Mouse (Mus musculus) cerebellum, adult 9-11 months (tissue): ENCODE results near the gene Psmb5.
"Not testable (repeated sequence)": the region's sequence is repeated elsewhere in the genome, so short reads cannot be mapped to it uniquely, and the experiment has no call there.

Experiments
- DNase-seq: peaks from one replicate; pipeline ENCODE4 v3.0.0; 2022

Psmb5 gene

DNA sequence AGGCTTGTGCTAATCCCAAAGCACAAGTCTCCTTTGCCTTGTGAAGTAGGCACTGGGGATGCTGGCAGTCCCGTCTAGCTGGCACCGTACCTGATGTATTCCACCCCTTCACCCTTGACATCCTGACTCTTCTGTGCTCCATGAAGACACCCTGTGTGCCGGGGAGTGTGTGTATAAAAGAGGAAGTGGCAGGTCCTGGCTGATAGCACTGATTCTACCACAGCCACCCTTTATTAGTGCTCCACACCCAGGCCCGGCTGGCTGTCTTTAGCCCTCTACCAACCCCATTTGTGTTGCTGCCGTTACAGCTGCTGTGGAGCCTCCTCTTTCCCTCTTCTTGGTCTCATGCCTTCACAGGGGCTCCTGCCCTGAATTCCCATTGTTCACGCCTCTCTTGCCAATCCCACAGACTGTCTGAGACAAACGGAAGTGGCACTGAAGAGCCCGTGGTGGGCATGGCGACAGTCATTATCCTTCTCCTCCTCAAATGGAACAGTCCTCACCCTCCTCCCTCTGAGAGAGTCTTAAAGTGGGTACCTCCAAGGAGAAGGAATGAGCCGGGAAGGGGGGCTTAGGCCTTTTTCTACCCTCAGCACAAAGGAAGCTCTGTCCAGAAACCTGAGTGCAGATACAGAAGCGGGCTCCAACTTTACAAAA lies 12.9 kb upstream of the Psmb5 start:
- DNase-seq: no peak

DNA sequence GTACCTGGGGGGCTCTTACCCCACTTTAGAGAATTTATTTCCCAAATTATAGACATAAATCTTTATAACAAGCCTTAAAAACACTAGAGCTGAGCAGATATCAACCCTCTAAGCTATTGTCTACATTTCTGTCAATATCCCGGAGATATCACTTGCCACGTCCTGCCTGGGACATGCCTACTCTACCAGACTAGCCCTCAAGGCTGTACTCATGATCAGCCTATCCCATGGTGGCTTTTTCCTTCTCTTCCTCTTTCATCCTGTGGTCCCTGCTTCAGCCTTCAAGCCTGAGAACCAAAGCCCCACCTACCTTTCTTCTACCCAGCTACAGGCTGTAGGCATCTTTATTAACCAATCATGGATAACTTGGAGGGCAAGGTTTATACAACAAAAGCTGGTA lies 12.0 kb upstream of the Psmb5 start:
- DNase-seq: no peak

DNA sequence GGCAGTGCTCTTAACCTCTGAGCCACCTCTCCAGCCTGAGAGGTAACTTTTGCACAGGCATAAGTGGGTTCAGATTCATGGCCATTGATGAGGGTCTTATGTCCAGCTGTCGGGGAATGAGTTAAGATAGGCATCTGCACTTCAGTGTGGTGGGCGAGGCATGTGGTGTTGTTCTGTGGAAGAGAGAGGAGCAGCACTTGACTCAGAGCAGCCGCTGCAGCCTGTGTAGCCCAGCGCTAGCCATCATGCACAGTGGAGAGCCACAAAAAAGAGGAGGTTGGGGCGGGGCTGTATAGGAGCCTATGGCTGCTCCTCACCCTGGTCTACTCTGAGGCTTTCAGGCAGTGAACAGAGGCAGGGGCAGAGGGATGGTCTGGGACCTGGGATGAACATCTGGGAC lies 10.3 kb upstream of the Psmb5 start:
- DNase-seq: no peak

DNA sequence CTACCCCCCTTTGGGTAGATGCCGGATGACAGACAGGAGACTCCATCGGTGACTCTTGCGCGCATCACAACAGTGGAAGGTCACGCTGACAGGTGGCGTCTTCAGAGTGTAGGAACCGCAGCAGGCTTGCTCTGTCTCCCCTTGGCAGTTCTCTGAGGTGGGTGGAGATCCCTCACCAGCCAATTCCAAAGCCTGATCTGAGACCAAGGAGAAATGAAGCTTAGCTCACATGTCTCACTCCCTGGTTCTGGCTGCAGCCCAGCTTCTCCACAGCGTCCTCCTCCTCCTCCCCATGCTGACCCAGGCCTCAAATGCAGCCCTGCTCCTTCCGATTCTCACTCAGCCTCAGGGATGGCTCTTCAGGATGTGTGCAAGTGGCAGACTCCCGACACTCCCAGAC lies 7.2 kb upstream of the Psmb5 start:
- DNase-seq: no peak

DNA sequence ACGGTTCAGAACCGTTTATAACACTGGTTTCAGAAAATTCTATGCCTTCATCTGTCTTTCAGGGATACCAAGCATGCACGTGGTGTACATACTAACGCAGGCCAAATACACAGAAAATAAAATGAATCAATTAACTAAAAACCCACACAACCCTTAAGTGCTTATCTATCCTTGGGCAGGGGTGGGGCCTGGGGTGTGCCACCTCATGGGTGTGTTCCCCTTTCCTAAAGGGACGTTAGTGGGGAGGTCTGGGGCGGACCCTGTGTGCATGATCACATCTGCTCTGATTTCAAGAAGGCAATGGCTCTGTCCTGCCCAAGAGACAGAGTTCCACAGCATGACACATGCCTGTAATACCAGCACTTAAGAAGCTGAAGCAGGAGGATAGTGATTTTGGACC lies 5.5 kb upstream of the Psmb5 start:
- no peak for DNase-seq

DNA sequence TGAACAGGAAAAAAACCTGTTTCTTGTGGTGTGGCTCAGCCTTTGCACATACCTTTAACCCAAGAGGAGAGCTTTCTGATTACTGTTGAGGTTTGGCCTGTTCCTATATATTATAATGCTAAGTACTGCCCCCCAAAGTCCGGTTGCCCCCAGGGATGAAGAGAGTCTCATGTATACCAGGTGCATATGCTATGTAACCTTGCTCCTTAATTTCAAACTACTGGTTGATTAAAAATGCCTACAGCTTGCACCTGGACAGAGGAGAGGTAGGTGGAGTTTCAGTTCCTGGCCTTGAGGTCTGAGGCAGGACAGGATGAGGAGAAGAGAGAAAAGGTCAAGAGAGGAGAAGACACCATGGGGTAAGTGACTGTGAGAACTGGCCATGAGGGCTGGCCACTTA lies 3.3 kb upstream of the Psmb5 start, which contains the start of gene Psmb11:
TSS of gene Psmb11 (plus strand) at position 301 of the 400 bp plus-strand sequence.
- no peak for DNase-seq

DNA sequence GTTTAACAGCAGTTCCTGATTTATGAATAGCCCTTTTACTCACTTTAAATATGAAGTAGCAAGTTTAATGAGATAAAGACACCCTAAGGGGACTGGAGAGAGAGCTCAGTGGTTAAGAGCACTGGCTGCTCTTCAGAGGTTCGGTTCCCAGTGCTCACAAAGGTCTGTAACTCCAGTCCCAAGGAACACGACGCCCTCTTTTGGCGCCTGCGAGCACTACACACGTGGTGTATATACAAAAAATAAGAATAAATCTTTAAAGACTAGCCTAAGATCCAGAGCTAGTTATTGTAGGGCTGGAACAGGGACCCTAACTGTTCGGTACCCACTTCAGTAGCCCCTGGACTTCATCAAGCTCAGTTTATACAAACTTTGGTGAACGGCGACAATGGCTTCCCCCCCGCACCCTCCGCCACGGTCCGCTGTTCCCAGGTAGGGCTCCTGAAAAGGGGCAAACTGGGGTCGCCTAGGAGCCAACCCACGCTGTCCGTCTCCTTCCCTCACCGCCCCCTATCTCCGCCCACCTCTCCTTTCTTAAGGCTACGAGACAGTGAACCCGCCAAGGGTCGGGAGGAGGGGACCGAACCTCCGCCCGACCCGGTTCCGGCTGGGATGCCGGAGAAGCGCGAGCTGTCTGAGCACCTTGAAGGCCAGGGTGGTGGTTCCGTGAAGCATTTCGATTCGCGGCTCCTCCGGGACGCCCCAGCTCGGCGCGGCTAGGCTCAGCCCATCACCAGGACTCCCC lies 498 bp downstream of the Psmb5 start:
- no peak for DNase-seq

DNA sequence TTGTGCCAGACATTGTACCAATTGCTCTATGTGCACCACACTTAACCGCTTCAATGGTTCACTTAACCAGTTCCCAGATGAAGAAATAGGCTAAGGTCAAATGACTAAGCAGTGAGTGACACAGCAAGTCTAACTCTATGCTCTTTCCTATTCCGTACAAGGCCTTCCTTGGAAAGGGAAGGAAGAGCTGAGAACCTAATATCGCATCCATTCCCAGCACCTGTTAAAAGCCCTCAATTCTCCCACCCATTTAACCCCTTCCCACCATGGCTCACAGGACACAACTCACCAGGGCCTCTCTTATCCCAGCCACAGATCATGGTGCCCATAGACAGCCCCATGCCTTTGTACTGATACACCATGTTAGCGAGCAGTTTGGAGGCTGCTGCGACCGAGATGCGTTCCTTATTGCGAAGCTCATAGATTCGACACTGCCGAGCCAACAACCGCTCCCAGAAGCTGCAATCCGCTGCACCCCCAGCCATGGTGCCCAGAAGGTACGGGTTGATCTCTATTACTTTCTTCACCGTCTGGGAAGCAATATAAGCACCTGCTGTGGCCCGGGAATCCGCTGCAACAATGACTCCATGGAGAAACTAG lies 1.5 kb downstream of the Psmb5 start:
- DNase-seq: no peak

DNA sequence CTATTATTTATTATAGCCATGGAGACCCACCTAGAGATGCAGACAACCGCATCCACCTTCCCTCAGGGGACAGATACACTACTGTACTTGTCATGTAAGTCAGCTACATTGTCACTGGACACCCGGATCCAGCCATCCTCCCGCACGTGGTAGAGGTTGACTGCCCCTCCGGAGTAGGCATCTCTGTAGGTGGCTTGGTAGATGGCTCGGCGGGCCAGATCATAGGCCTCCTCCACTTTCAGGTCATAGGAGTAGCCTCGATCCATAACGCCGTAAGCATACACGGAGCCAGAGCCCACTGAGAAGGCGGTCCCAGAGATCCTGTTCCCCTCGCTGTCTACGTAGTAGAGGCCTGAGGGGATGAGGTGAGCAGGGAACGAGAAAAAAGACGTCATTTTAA lies 3.7 kb downstream of the Psmb5 start:
- DNase-seq: not testable (repeated sequence)

DNA sequence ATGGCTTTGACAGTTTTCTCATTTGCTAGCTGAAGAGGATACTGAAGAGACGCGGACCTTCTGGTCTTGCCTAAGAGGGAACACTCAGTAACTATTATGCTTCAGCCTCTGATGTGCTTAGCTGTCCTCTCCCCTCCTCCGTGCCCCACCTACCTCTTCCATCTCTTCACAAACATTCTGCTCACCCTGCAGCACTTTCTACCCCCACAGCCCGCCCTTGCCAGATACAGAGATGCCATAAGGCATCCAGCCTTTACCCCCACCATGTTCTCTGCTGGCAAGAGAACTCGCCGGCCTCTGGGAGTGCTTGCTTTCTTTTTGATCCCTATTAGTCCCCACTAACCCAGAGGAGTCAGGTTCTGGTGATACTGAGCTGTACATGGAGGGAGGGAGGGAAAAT lies 7.2 kb downstream of the Psmb5 start:
- no peak for DNase-seq

DNA sequence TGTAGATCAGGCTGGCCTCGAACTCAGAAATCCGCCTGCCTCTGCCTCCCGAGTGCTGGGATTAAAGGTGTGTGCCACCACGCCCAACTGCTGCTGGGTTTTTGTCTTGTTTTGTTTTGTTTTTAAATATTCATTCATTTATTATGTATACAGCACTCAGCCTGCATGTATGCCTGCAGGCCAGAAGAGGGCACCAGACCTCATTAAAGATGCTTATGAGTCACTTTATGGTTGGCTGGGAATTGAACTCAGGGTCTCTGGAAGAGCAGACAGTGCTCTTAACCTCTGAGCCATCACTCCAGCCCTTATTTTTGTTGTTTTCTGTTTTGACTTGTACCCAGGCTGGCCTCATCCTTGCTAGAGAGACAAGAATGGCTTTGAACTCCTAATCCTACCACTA lies 7.9 kb downstream of the Psmb5 start:
- no peak for DNase-seq

DNA sequence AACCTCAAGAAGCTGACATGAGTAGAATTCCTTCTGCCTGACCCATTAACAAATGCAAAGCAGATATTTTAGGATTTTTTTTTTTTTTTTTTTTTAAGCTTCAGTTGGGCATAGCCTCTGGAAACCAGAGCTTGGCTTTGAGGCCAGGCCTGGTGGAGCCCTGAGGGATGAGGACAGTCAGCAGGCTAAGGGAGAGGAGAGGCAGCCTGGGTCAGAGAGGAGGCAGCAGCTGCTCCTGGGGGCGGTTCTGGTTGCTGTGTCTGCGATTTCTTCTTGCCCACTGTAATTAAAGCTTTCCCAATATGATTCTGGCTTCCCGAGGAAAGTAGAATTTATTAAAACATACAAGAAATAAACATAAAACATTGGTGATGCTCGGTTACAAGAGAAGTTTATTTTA lies 8.6 kb downstream of the Psmb5 start:
- no peak for DNase-seq

DNA sequence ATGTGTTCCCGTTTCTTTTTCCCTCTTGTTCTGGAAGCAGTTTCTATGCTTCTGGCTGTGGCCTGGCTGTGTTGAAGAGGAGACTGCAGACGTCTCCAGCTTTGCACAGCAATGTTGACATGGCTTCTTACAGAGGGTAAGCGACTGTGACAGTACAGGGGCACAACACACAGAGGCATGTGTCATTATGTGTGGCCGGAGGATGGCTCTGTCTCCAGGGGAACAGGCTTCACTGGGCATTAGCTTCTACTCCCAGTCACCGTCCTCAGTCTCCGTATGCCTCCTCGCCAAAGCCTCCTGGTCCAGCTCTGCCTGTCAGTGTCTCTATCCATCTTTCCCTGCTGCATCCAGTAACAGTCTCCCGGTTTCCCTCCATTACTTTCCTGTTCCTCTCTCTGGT lies 10.6 kb downstream of the Psmb5 start:
- no peak for DNase-seq

DNA sequence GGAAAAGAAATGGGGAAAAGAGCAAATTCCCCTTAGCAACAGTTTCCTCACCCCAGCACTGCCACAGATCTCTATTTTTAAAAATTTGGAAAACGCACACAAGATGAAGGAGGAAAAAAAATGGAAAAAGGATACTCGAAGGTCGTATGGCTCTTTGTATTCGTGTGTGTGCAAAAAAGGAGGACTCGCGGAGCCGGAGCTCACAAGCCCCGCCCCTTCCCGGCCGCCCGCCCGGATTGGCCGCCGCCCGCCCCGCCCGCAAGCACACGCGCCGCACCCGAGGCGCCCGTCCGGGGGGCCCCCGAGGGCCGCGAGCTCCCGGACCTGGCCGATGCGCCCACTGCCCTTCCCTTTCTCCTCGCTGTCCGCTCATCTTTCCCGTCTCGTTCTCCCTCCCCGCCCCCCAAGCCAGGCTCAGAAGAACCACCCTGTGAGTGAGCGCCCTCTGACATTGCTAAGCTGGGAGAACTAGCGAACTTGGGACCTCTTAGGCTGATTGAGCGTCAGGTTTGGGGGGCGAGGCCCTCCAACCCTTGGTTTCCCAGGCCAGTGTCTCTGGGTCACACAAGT lies 12.0 kb downstream of the Psmb5 start, which contains the start of gene 4931414P19Rik:
TSS of gene 4931414P19Rik (minus strand) at position 242 of the 570 bp plus-strand sequence.
- peak; percentile 78 for DNase-seq

DNA sequence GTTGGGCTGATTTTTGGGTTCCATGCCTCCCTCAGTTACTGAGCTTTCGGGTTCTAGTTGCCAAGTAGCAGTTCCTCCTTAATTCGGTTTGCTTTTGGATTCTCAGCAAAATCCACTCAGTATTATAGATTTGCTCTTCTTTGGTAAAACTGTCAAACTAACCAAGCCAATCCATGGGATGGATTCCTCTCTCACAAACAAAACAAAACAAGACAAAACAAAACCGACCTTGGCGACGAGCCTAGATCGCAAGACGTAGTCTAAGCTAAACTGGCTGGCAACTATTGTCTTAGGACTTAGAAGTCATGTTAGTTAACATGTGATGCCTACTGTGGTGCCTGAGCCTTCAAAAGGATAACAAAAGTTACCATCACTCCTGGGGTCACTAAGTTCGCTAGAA lies 14.1 kb downstream of the Psmb5 start:
- DNase-seq: no peak

DNA sequence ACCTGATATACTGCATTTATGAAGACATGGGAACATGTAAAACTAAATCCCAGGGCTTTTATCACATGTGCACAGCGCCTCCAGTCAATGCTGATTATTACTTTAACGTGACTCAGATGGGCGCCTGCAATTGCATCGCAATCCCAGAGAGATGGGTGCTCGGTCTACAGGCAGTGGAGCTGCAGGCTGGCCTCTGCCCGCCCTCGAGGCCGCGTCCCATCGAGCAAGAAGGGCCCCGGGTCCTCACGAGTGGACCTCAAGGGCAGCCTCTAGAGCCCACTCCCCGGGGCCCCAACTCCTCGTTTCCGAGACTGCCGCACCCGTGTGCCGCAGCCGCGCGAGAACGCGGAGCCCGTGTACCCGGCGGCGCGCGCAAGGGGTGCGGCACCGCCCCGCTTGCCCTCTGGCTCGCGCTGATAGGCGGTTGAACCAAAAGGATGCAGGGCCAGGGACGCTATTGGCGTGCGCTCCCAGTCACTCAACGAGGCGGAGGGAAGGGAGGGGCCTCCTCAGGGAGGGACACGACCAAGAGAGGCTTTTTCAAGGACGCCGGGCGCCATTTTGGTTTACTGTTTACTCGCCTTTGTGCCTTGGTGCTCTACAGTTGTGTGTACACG lies 14.7 kb downstream of the Psmb5 start:
- DNase-seq: peak; percentile 98

DNA sequence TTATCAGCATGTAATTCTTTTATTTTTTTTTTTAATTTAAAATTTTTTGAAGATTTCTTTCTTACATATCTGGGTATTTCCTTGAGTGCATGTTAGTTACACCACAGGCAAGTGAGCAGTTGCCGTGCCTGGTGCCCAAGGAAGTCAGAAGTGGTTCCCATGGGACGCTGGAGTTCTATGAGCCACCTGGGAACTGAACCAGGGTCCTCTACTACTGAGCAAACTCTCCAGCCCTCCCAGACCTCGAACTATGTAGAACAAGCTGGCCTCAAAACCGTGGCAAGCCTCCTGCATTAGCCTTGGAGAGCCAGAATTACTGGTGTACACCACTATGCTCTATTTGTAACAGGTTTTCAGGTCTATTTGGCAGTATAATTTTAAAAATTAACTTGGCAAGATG lies 15.2 kb downstream of the Psmb5 start:
- peak; percentile 63 for DNase-seq

DNA sequence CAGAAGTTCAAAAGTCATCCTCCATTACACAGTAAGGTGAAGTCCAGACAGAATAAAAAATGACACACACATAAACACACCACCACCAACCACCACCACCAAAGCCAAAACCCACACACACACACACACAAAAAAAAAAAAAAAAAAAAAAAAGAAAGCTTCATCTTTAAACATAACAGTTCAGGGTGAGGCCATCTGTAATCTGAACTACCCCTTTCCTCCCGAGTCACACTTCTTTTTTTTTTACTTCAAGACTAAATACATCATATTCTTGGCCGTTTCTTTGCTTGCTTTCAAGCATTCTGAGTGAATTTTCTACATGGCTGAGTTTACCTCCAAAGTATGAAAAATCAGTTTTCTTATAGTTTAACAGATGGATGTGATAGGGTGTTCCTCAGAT lies 16.2 kb downstream of the Psmb5 start:
- no peak for DNase-seq

DNA sequence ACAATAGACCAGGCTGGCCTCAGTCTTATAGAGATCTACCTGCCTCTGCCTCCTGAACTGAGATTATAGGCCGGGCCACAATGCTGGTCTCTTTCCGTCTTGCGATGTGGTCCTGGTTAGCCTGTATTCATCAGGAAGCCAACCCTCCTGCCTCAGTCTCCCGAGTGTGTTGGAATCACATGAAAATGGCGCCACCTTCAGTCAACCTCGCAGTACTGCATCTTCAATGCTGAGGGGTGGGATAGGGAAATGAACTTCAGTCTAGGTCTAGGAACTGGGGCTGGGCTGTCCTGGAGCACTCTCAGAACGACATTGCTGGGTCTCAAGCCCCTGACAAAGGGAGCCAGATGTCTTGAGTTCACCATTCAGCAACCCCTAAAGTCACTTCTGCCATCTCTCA lies 20.7 kb downstream of the Psmb5 start:
- DNase-seq: no peak

DNA sequence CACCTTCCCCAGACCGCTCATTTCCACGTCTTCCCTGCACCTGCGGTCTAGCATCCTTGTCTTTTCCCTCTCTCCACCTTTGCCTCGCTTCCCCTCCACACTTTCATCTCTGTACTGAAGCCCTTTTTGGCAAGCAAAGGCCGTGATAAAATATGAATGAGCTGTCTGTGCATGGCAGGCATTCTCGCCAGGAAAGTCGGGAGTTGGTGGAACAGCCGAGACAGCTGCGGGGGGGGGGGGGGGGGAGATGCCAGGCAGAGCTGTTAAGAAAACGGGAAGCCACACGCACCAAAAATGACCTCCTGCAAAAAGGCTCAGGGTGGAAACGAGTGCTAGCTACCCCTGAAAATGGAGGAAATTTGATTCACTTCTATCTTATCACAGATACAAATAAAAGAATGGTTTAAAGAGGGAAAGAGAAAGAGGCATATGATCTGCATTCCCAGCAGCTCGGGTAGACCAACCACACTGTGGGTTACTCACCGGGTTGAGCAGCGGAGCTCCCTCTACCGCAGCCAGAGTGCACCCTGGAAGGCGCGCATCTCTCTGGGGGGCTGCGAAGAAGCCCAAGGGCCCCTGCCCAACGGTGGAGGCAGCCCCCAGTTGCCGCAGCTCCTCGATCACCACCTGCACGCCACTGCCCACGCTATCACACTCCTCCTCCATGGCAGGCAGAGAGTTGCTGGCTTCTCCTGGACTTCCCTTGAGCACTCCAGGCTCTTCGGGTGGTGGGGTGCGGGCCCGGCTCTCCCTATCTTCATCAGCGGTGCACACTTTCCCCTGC lies 23.0 kb downstream of the Psmb5 start:
- DNase-seq: no peak

DNA sequence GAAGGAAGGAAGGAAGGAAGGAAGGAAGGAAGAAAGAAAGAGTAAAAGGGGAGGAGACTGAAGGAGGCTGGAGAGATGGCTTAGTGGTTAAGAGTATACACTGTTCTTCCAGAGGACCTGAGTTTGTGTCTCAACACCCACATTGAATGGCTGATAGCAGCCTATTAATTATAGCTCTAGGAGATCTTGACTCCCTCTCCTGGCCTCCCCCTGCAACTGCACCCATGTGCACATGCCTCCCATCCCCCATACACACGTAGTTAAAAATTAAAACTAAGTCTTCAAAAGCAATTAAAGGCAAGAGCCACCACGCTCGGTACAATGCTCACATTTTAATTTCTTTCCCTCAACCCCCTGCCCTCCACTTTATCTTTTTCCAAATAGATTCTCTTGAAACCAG lies 23.8 kb downstream of the Psmb5 start:
- no peak for DNase-seq

DNA sequence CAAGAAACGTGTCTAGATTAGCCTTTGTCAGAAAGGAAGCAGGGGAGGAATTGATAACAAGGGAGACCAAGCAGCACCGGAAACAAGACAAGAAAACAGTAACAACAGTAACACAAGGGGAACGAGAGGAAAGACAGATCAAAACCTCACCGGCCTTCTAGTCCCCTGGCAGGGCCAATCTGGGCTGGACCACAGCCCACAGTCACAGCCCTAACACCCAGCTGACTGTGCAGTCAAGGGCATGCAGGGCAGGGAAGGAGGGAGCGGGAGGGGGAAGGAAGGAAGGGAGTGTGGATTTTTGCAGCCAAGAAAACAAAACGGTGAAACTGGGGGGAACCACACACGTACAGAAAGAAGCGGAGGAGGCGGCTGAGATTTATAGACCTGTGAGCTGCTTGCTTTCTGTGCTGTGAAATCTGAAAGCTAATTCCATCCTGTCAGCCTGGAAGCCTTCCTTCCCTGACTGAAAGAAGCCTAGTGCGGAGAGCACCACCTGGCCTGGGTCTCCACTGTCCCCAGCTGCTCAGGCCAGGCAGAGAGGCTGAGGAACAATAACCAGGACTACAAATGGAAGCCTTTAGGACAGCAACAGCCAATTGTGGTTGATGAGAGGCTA lies 25.4 kb downstream of the Psmb5 start:
- no peak for DNase-seq
